Mouse (Mus musculus): ENCODE measurements at regions not wholly inside any gene's neighbourhood (a gene's known extent, or its start where the extent isn't known, plus 50 kb on each side); places are given as distances from the start of the nearest gene placed in this dataset.
"Not testable (repeated sequence)": the region's sequence is repeated elsewhere in the genome, so short reads cannot be mapped to it uniquely, and the experiment has no call there.

DNA sequence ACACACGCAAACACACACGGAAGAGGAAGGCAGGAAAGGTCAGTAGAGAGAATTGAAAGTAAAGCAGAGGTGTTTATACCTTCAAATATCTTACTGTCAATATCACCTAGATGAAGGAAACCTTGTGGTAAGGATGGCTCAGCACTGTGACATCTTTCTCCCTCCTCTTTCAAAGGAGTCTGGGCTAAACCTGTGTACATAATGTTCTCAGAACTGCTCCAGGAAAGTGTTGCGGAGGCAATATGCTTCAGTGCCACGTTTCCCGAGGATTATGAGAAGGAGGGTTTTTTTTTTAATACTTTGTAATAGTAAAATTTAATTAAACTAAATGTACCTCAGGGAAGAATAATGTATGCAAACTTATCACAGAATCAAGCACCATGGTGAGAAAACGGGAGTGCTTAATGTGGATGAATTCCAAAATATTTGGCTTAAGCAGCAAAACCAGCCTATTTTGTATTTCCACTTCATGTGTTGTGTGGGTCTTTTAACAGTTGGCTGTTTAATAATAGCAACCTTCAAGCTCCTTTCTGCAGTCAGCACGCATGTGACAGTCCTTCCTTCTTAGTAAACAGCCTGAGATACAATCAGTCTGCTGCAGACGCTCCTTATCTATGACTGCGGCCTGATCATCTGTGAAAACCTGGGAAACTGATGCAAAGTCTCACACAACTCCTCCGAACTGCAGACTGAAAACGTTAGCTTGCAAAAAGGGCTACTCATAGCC lies 138.5 kb downstream of the Serpinb8 start:
- H3K9ac ChIP-seq (replicated peaks) = no peak overlapping the region
- ATAC-seq (no peak), DNase-seq (no peak)
- no peaks in the 10 kb centered on the region for H3K36me3 ChIP-seq (replicated peaks; ENCODE audit: insufficient read depth, low read length)
- H3K4me3 ChIP-seq (ENCODE audit: low read depth, low read length) = no peak overlapping the region
- no peak overlapping the region for H3K27ac ChIP-seq (ENCODE audit: low read depth)
- no peaks in the 10 kb centered on the region for H3K9me3 ChIP-seq (ENCODE audit: low read length)
- no peaks in the 10 kb centered on the region for H3K4me1 ChIP-seq (ENCODE audit: insufficient read depth)
- no peak for TF ChIP-seq CTCF (IDR thresholded peaks at IDR 0.05; ENCODE audit: low read depth)
- TF ChIP-seq EP300 (IDR thresholded peaks at IDR 0.05; ENCODE audit: low read depth) = no peak
- 52% methylated on average over 11 of the region's 11 CpGs for WGBS (ENCODE audit: insufficient replicate concordance)
- no peak overlapping the region for H3K4me2 ChIP-seq (ENCODE audit: low read depth, low read length)
- H3K27me3 ChIP-seq (ENCODE audit: insufficient read depth, low read length) = no peaks in the 10 kb centered on the region

DNA sequence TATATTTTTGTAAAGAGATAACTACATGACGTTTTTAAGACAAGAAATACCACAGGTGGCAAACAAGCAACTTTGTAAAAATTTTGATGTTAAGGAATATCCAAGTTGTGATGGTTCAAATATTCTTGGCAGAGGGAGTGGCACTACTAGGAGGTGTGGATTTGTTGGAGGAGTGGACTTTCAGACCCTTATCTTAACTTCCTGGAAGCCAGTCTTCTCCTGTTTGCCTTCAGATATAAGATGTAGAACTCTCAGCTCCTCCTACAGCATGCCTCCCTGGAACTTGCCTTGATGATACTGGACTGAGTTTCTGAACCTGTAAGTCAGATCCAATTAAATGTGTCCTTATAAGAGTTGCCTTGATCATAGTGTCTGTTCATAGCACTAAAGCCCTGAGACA lies 175.5 kb downstream of the Serpinb8 start:
- Histone ChIP-seq H3K27ac (ENCODE audit: low read depth) (no peak overlapping the region), H3K27me3 (ENCODE audit: insufficient read depth, low read length) (no peaks in the 10 kb centered on the region), H3K9me3 (ENCODE audit: low read length) (no peaks in the 10 kb centered on the region), H3K4me3 (ENCODE audit: low read depth, low read length) (no peak overlapping the region), H3K9ac (replicated peaks) (no peak overlapping the region), H3K4me1 (ENCODE audit: insufficient read depth) (no peaks in the 10 kb centered on the region), H3K4me2 (ENCODE audit: low read depth, low read length) (no peak overlapping the region), H3K36me3 (replicated peaks; ENCODE audit: insufficient read depth, low read length) (no peaks in the 10 kb centered on the region)
- DNase-seq (no peak), ATAC-seq (no peak)
- TF ChIP-seq EP300 (IDR thresholded peaks at IDR 0.05; ENCODE audit: low read depth) = no peak
- TF ChIP-seq CTCF (IDR thresholded peaks at IDR 0.05; ENCODE audit: low read depth) = no peak
- WGBS (ENCODE audit: insufficient replicate concordance) = 54% methylated on average over 1 of the region's 1 CpGs

DNA sequence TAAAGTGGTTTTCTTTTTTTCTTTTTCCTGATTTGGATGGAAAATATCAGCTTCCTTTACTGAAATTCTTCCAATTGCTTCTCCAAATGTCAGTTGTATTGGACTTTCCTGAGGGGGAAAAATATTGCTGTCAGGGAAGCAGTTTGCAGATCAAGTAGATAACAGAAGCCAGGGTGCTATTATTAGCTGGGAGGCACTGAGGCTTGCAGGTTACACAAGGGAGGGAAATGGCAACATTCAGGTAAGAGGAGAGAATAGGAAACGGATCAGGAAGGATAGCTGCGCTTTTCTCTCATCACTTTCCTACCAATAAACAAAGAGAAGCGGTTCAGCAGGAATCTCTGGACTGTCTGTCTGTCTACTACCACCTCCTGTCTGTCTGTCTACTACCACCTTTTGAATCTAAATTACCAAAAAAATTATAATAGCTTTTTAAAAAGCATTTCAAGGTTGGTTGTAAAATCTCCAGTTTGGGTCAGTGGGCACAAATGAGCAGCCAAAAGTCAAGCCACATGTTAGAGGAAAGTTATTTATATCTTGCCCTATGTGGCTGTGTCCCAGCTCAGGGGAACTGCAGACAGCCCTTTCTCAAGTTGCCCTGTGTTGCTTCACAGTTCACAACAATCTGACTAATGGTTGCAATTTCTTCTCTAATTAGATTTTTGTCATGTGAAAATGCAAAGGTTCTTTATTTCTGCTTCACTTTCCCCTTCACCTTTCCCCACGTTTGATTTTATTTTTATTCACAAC lies 177.6 kb downstream of the Serpinb8 start:
- 54% methylated on average over 4 of the region's 4 CpGs for WGBS (ENCODE audit: insufficient replicate concordance)
- Histone ChIP-seq H3K27ac (ENCODE audit: low read depth) (no peak overlapping the region), H3K4me1 (ENCODE audit: insufficient read depth) (no peaks in the 10 kb centered on the region), H3K4me2 (ENCODE audit: low read depth, low read length) (no peak overlapping the region), H3K27me3 (ENCODE audit: insufficient read depth, low read length) (no peaks in the 10 kb centered on the region), H3K9ac (replicated peaks) (no peak overlapping the region), H3K9me3 (ENCODE audit: low read length) (no peaks in the 10 kb centered on the region), H3K4me3 (ENCODE audit: low read depth, low read length) (no peak overlapping the region), H3K36me3 (replicated peaks; ENCODE audit: insufficient read depth, low read length) (no peaks in the 10 kb centered on the region)
- TF ChIP-seq CTCF (IDR thresholded peaks at IDR 0.05; ENCODE audit: low read depth) = no peak
- TF ChIP-seq EP300 (IDR thresholded peaks at IDR 0.05; ENCODE audit: low read depth) = no peak
- no peak for ATAC-seq
- DNase-seq = no peak

DNA sequence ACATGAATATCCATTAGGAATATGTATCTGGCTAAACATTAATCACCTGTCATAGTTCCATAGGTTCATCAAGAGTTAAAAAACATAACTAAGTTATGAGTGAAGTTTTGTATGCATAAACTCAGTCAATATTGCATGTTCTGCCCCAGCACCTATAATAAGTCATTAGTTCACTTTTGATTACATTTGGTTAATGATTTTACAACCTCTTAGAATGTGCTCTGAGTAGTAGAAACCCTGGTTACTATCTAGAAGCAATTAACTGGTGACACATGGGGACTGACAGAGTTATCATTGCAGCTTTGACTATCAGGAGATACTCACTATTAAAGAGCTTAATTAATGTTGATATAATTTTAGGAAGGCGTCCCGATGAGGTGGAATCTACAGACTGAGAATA lies 183.2 kb downstream of the Serpinb8 start:
- ATAC-seq (no peak), DNase-seq (no peak)
- Histone ChIP-seq H3K4me3 (ENCODE audit: low read depth, low read length) (no peak overlapping the region), H3K9ac (replicated peaks) (no peak overlapping the region), H3K27ac (ENCODE audit: low read depth) (no peak overlapping the region), H3K9me3 (ENCODE audit: low read length) (no peaks in the 10 kb centered on the region), H3K4me1 (ENCODE audit: insufficient read depth) (no peaks in the 10 kb centered on the region), H3K4me2 (ENCODE audit: low read depth, low read length) (no peak overlapping the region), H3K27me3 (ENCODE audit: insufficient read depth, low read length) (no peaks in the 10 kb centered on the region), H3K36me3 (replicated peaks; ENCODE audit: insufficient read depth, low read length) (no peaks in the 10 kb centered on the region)
- 78% methylated on average over 2 of the region's 2 CpGs for WGBS (ENCODE audit: insufficient replicate concordance)
- TF ChIP-seq EP300 (IDR thresholded peaks at IDR 0.05; ENCODE audit: low read depth) = no peak
- no peak for TF ChIP-seq CTCF (IDR thresholded peaks at IDR 0.05; ENCODE audit: low read depth)

DNA sequence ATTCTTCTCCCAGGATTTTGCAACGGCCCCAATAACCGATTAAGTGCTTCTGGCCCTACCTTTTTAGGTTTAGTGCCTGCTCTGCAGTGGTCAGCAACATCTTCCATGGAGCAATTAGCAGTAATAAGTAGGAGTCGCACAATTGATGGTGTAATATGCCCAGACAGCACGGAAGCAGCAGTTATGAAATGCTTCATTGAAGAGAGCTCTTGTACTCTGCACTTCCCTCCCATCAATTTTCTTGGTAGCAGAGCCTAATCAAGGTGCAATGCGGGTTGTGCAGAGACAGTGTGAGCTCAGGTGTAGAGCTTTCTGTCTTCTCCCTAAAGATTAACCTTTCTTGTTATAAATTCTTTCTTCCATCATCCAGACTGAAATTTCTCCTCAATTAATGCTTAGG lies 193.3 kb downstream of the Serpinb8 start:
- H3K4me3 ChIP-seq (ENCODE audit: low read depth, low read length) = no peak overlapping the region
- H3K9me3 ChIP-seq (ENCODE audit: low read length) = no peaks in the 10 kb centered on the region
- no peaks in the 10 kb centered on the region for H3K27me3 ChIP-seq (ENCODE audit: insufficient read depth, low read length)
- no peaks in the 10 kb centered on the region for H3K36me3 ChIP-seq (replicated peaks; ENCODE audit: insufficient read depth, low read length)
- ATAC-seq (no peak), DNase-seq (no peak)
- TF ChIP-seq EP300 (IDR thresholded peaks at IDR 0.05; ENCODE audit: low read depth) (no peak), CTCF (IDR thresholded peaks at IDR 0.05; ENCODE audit: low read depth) (no peak)
- H3K9ac ChIP-seq (replicated peaks) = no peak overlapping the region
- no peaks in the 10 kb centered on the region for H3K4me1 ChIP-seq (ENCODE audit: insufficient read depth)
- H3K27ac ChIP-seq (ENCODE audit: low read depth) = no peak overlapping the region
- 64% methylated on average over 5 of the region's 5 CpGs for WGBS (ENCODE audit: insufficient replicate concordance)
- H3K4me2 ChIP-seq (ENCODE audit: low read depth, low read length) = no peak overlapping the region

DNA sequence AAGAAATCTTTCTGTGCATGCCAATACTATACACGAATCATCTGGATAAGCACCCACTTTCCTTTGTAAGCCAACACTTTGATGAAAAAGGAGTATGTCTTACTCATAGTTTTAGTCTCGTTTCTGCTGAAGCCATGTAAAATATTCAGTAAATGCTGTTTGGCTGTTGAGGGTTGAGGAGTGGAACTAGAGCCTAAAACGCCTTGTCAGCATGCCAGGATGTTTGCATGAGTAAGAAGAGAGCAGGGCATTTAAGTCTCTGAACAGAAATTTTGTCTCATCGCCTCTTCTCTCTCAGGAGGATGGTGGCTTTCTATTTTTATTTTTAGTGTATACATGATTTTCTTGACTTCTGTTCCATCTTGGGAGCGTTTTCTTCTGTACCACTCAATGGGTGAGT lies 216.0 kb downstream of the Serpinb8 start:
- H3K36me3 ChIP-seq (replicated peaks; ENCODE audit: insufficient read depth, low read length) = no peaks in the 10 kb centered on the region
- WGBS (ENCODE audit: insufficient replicate concordance) = 74% methylated on average over 5 of the region's 5 CpGs
- no peak overlapping the region for H3K4me2 ChIP-seq (ENCODE audit: low read depth, low read length)
- H3K27me3 ChIP-seq (ENCODE audit: insufficient read depth, low read length) = no peaks in the 10 kb centered on the region
- H3K27ac ChIP-seq (ENCODE audit: low read depth) = no peak overlapping the region
- H3K9me3 ChIP-seq (ENCODE audit: low read length) = no peaks in the 10 kb centered on the region
- DNase-seq (no peak), ATAC-seq (no peak)
- H3K4me3 ChIP-seq (ENCODE audit: low read depth, low read length) = no peak overlapping the region
- no peaks in the 10 kb centered on the region for H3K4me1 ChIP-seq (ENCODE audit: insufficient read depth)
- TF ChIP-seq CTCF (IDR thresholded peaks at IDR 0.05; ENCODE audit: low read depth) = no peak
- TF ChIP-seq EP300 (IDR thresholded peaks at IDR 0.05; ENCODE audit: low read depth) = no peak
- H3K9ac ChIP-seq (replicated peaks) = no peak overlapping the region

DNA sequence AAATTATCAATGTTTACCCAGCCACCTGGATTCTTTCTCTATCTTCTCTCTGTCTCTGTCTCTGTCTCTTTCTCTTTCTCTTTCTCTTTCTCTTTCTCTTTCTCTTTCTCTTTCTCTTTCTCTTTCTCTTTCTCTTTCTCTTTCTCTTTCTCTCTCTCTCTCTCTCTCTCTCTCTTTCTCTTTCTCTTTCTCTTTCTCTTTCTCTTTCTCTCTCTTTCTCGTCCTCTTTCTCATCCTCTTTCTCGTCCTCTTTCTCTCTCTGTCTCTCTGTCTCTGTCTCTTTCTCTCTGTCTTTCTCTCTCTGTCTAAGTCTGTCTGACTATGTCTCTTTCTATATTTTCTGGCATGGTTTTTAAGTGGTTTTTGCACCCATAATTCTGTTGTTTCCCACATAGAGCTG lies 217.6 kb downstream of the Serpinb8 start:
- DNase-seq; H3K27me3 ChIP-seq (ENCODE audit: insufficient read depth, low read length); H3K27ac ChIP-seq (ENCODE audit: low read depth); H3K9me3 ChIP-seq (ENCODE audit: low read length); ATAC-seq; H3K9ac ChIP-seq (replicated peaks); H3K36me3 ChIP-seq (replicated peaks; ENCODE audit: insufficient read depth, low read length); H3K4me1 ChIP-seq (ENCODE audit: insufficient read depth); H3K4me3 ChIP-seq (ENCODE audit: low read depth, low read length); H3K4me2 ChIP-seq (ENCODE audit: low read depth, low read length): not testable (repeated sequence)
- WGBS (ENCODE audit: insufficient replicate concordance) = 76% methylated on average over 2 of the region's 2 CpGs
